Mouse (Mus musculus): ENCODE data around the gene Ntsr1. TPM values are rescaled to one million over a fixed set of nuclear protein-coding genes. Genes with fewer than 3 reads are reported as not detected.

Gene Ntsr1
- not detected for total RNA-seq (2023)

DNA sequence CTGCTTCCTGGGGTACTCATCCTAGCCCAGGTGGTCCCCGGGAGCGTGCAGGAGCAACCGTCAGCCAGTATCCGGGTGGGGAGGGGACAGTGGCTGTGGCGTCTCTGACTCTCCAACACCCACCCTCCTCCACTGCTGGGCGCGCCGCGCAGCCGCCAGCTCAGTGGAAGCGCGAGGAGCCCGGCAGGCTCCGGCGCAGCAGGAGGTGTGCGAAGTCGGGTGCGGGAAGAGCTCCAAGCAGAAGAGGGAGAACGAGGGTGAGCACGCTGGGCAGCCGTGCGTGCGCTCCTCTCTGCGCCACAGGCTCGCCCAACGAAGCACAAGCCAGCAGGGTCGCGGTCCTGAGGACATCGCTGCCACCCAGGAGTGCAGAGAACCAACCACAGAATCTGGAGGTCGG, at the start of gene Ntsr1:
TSS of gene Ntsr1 (plus strand) at position 236 of the 400 bp plus-strand sequence.

DNA sequence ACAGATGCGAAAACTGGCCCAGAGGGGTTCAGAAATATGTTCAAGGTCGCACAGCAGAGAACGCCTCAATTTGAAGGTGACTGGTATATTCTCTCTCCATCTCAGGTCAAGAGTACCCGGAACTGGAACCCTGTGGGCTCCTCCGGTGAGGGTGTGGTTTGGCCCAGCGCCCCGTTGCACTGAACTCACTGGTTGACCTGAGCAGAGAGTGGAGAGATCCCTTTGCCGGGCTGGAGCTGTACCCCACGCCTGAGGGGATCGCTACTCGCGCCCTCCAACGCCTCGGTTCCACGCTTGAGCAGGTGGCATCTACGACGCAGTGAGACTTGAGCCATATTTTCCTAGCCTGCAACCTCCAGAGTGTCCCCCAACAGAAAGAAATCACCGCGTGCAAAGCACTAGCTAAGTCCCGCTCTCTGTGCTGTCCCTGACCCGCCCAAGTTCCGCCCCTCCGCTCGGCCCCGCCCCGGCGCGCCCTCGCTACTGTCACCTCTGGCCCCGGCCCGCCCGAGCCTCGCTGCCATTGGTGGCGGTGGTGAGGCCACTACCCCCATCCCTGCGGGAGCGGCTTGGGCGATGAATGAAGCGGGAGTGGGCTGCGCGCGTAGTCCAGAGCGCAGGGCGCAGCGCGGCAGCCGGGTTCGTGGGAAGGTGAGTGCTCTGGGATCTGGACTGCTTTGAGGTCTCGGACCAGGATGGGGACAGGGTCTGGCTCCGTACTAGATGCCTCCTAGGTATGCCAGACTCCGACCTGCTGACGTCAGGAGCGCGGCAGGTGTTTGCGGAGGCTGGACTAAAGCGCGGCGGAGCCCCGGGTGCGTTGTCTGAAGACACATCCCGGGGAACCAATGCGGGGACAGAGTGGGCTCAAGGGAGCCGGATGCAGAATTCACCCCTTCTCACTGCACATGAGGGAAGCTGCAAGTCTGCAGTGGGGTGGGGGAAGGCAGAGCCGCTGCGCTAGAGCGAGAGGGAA, 43.8 kb upstream of the Ntsr1 start, which contains the start of gene Slco4a1:
TSS of gene Slco4a1 (plus strand) at position 523 of the 976 bp plus-strand sequence.

DNA sequence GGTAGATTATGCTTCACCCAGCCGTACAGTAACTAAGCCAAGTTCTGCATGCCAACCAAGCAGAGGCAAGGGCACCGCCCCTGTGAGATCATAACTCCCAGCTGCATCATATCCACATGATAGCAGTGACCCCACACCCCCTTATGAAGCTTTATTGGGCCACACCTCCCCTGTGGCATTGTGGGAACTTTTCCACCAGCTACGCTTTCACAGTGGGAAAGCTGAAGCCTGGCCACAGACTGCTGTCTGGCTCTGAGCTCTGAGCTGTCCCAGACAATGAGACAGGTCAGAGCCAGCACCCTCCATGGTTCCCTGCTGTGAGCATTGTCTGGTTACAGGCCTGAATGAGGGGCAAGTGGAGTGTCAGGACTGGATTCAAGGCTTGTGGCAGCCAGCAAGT, 81.2 kb downstream of the Ntsr1 start, which contains the start of gene Mrgbp:
TSS of gene Mrgbp (plus strand) at position 303 of the 400 bp plus-strand sequence.

DNA sequence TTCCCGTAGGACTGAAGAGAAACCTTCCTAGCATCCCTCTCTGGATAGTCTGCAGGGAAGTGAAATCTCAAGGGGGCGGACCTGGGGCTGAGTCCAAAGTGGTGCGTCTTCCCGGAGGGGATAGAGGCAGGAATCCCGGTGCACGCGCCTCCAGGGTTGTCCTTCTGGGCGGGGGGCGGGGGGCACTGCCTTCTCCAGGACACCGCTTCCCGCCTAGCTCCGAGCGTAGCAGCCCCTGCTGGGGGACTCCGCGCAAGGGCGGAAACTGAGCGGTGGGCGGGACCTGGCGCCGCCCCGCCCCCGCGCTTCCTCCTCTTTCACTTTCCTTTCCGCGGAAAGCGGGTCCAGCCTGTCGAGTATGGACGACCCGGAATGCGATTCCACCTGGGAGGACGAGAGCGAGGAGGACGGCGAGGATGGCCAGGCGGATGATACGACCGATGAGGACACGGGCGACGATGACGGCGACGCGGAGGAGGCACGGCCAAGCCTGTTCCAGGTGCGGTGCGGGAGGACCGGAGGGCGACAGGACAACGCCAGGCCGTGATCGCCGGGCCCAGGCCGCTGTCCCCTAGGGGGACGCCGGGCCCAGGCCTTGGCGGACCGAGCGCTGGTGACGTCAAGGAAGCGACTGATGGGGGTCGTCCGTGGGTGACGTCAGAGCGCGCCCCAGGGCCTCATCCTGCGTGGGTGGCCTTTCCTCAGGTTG, 89.5 kb downstream of the Ntsr1 start, which contains the start of gene Ogfr:
TSS of gene Ogfr (plus strand) at position 123 of the 709 bp plus-strand sequence.

Other genes starting within 250 kb of the Ntsr1 start
- 2,598 TPM for gene Rps21, start 242.6 kb upstream of the Ntsr1 start, total RNA-seq (2023)
- 41.5 TPM for gene Cables2, start 226.5 kb upstream of the Ntsr1 start, total RNA-seq (2023)
- not detected for gene Rbbp8nl, start 210.1 kb upstream of the Ntsr1 start, total RNA-seq (2023)
- gene Gata5, start 165.3 kb upstream of the Ntsr1 start, total RNA-seq (2023): not detected
- 3.1 TPM for gene Slco4a1, start 43.7 kb upstream of the Ntsr1 start, total RNA-seq (2023)
- 48.3 TPM for gene Mrgbp, start 81.3 kb downstream of the Ntsr1 start, total RNA-seq (2023)
- 84.7 TPM for gene Ogfr, start 89.3 kb downstream of the Ntsr1 start, total RNA-seq (2023)
- gene Col9a3, start 97.8 kb downstream of the Ntsr1 start, total RNA-seq (2023): 4.4 TPM
- gene Tcfl5, start 142.7 kb downstream of the Ntsr1 start, total RNA-seq (2023): 0.30 TPM
- gene Dido1, start 210.0 kb downstream of the Ntsr1 start, total RNA-seq (2023): 90.3 TPM
- 53.0 TPM for gene Gid8, start 210.1 kb downstream of the Ntsr1 start, total RNA-seq (2023)
- gene Slc17a9, start 225.3 kb downstream of the Ntsr1 start, total RNA-seq (2023): 86.5 TPM

All from CD4-positive naive resting alpha-beta T cell, adult 57 days (primary cell).